Mouse (Mus musculus): ENCODE results near the gene Gm11444.

Gene Gm11444

GRCm38 (mm10) chr11:85811676-85812075 lies 38.5 kb downstream of the Gm11444 start:
- no peak for DNase-seq

GRCm38 (mm10) chr11:85811229-85811628 lies 38.9 kb downstream of the Gm11444 start:
- no peak for DNase-seq

- DNase-seq, result no peak
These were observed 42.8 kb downstream of the Gm11444 start for GRCm38 (mm10) chr11:85807353-85807752.

GRCm38 (mm10) chr11:85805779-85806178 lies 44.4 kb downstream of the Gm11444 start:
- no peak for DNase-seq

- no peak for DNase-seq
These were observed 46.1 kb downstream of the Gm11444 start for GRCm38 (mm10) chr11:85804048-85804447.

- DNase-seq, result no peak
These were observed 49.8 kb downstream of the Gm11444 start for GRCm38 (mm10) chr11:85800380-85800779.

GRCm38 (mm10) chr11:85799856-85800255 lies 50.3 kb downstream of the Gm11444 start:
- peak; percentile 96 for DNase-seq

- no peak for DNase-seq
These were observed 50.7 kb downstream of the Gm11444 start for GRCm38 (mm10) chr11:85799456-85799855.

All from heart, adult 11 months (tissue).